Mouse (Mus musculus): ENCODE measurements around the gene Ppm1l. TPM values are rescaled to one million over a fixed set of nuclear protein-coding genes. Genes with fewer than 3 reads are reported as not detected.

The Ppm1l gene
- total and polyA plus RNA-seq, 2 experiments from 2014 or later = 20.3 to 31.6 TPM

DNA sequence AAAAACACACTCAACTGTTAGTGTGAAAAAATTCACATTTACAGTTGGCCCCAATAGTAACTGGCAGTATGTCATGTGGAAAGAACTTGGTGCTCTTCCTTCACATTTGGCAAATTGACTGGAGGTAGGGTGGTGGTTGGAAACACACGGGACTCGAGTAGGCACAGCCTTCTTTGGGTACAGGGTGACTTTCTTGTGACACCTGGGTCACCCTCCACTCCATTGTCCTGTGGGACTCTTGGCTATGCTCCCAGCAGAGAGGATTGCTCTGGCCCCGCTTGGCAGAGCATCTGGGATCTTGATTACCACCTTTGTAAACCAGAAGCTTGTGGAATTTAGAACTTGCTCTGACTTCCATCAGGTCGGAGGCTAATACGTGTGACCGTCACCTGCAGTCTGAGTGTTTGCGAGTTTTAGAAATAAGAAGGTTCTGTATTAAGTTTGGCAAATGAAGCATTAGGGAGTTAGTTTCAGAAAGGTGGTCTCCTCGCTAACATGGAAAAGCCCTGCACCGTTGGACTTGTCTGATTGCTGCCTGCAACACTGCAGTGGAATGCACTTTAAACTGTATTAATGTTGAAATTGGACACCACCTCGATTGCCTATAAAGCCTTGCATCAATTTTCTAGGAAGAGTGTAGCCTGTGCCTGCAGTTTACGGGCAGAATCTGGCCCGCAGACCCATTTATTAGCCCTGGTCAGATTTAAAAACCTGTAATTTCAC is 41.4 kb downstream of the Ppm1l start:
- H3K9ac ChIP-seq (replicated peaks; ENCODE audit: low read length) = no peak overlapping the region
- H3K4me1 ChIP-seq (ENCODE audit: insufficient read depth, low read length) = 0 out of 2 replicates have a peak, but pooled peaks cover 5% of the 10 kb centered on the region
- ATAC-seq (no peak), DNase-seq (ENCODE audit: low spot score) (no peak)
- H3K4me2 ChIP-seq (ENCODE audit: low read depth, low read length) = no peak overlapping the region
- WGBS = 80% methylated on average over 12 of the region's 12 CpGs
- H3K36me3 ChIP-seq (ENCODE audit: insufficient read depth, low read length) = no peaks in the 10 kb centered on the region
- no peaks in the 10 kb centered on the region for H3K27me3 ChIP-seq (ENCODE audit: insufficient read depth, low read length)
- no peaks in the 10 kb centered on the region for H3K9me3 ChIP-seq (ENCODE audit: low read length)
- no peak overlapping the region for H3K4me3 ChIP-seq (ENCODE audit: low read length)
- no peak overlapping the region for H3K27ac ChIP-seq
- TF ChIP-seq CTCF (IDR thresholded peaks at IDR 0.05; ENCODE audit: low read depth) = no peak

DNA sequence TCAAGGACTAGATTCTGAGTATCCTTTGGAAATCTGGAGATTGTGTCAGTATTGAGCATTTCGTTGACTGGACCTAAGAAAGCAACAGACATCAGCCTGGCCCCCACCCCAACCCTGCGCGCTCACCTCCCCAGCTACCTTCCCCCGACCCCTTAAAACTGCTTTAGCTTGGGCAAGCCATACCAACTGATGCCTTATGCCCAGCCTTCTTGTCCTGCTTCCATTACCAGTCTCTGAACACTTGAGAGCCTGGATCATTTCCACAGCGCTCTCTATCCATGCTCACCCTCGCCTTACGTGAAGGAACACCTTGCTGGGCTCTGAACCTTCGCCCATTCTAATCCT is 41.9 kb downstream of the Ppm1l start:
- Histone ChIP-seq H3K4me2 (ENCODE audit: low read depth, low read length) (no peak overlapping the region), H3K27me3 (ENCODE audit: insufficient read depth, low read length) (no peaks in the 10 kb centered on the region), H3K9me3 (ENCODE audit: low read length) (no peaks in the 10 kb centered on the region), H3K36me3 (ENCODE audit: insufficient read depth, low read length) (no peaks in the 10 kb centered on the region), H3K4me3 (ENCODE audit: low read length) (no peak overlapping the region), H3K9ac (replicated peaks; ENCODE audit: low read length) (no peak overlapping the region), H3K27ac (no peak overlapping the region), H3K4me1 (ENCODE audit: insufficient read depth, low read length) (0 out of 2 replicates have a peak, but pooled peaks cover 5% of the 10 kb centered on the region)
- no peak for TF ChIP-seq CTCF (IDR thresholded peaks at IDR 0.05; ENCODE audit: low read depth)
- WGBS = 98% methylated on average over 8 of the region's 8 CpGs
- DNase-seq (ENCODE audit: low spot score) (no peak), ATAC-seq (no peak)

DNA sequence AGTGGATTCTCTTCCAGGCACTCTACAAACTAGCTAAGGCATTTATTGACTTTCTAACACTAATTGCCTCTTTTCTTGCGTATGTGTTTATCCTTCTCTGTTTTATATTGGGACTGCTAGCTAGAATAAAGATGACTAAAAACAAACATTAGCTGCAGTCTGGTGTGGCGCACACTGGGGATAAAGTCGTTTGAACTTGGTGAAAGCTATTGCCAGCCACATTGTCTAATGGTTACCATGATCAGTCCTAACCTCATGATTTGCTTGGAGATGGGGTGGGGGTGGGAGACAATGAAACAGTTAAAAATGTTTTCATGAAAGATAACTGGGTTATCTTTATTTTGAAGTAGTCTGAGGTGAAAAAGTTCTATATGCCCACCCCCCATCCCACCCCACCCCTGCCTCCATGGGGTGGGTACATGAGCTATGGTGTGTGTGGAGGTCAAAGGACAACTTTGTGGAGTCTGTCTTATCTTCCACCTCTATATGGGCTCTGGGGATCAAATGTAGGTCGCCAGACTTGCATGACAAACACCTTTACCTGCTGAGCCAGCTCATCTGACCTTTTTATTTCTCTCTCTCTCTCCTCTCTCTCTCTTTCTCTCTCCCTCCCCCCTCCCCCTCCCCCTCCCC is 43.7 kb downstream of the Ppm1l start:
- Histone ChIP-seq H3K27me3 (ENCODE audit: insufficient read depth, low read length) (no peaks in the 10 kb centered on the region), H3K36me3 (ENCODE audit: insufficient read depth, low read length) (no peaks in the 10 kb centered on the region), H3K27ac (no peak overlapping the region), H3K4me2 (ENCODE audit: low read depth, low read length) (no peak overlapping the region), H3K4me3 (ENCODE audit: low read length) (no peak overlapping the region), H3K9me3 (ENCODE audit: low read length) (no peaks in the 10 kb centered on the region), H3K4me1 (ENCODE audit: insufficient read depth, low read length) (0 out of 2 replicates have a peak, but pooled peaks cover 5% of the 10 kb centered on the region), H3K9ac (replicated peaks; ENCODE audit: low read length) (no peak overlapping the region)
- 83% methylated on average over 4 of the region's 4 CpGs for WGBS
- no peak for TF ChIP-seq CTCF (IDR thresholded peaks at IDR 0.05; ENCODE audit: low read depth)
- DNase-seq (ENCODE audit: low spot score) (no peak), ATAC-seq (no peak)

GRCm38 (mm10) chr3:69361487-69362349 is 45.1 kb downstream of the Ppm1l start:
- 66% methylated on average over 13 of the region's 13 CpGs for WGBS
- TF ChIP-seq CTCF (IDR thresholded peaks at IDR 0.05; ENCODE audit: low read depth) = no peak
- H3K27ac ChIP-seq = peak overlapping the region; percentile 73

GRCm38 (mm10) chr3:69362350-69362790 is 45.7 kb downstream of the Ppm1l start:
- Histone ChIP-seq H3K27me3 (ENCODE audit: insufficient read depth, low read length) (no peaks in the 10 kb centered on the region), H3K4me1 (ENCODE audit: insufficient read depth, low read length) (0 out of 2 replicates have a peak, but pooled peaks cover 5% of the 10 kb centered on the region), H3K27ac (peak overlapping the region; percentile 73), H3K4me2 (ENCODE audit: low read depth, low read length) (no peak overlapping the region), H3K36me3 (ENCODE audit: insufficient read depth, low read length) (no peaks in the 10 kb centered on the region), H3K4me3 (ENCODE audit: low read length) (no peak overlapping the region), H3K9me3 (ENCODE audit: low read length) (no peaks in the 10 kb centered on the region), H3K9ac (replicated peaks; ENCODE audit: low read length) (no peak overlapping the region)
- ATAC-seq (peak; percentile 36; the same call in 1 of the 2 replicates), DNase-seq (ENCODE audit: low spot score) (peak; percentile 31)
- TF ChIP-seq CTCF (IDR thresholded peaks at IDR 0.05; ENCODE audit: low read depth) = no peak
- WGBS = 50% methylated on average over 5 of the region's 5 CpGs

More at GRCm38 (mm10) chr3:69361487-69362349, 45.1 kb downstream of the Ppm1l start:
- no peak overlapping the region for H3K9ac ChIP-seq (replicated peaks; ENCODE audit: low read length)
- ATAC-seq (peak; percentile 78), DNase-seq (ENCODE audit: low spot score) (peak; percentile 61)
- H3K4me3 ChIP-seq (ENCODE audit: low read length) = no peak overlapping the region
- no peaks in the 10 kb centered on the region for H3K9me3 ChIP-seq (ENCODE audit: low read length)
- H3K4me1 ChIP-seq (ENCODE audit: insufficient read depth, low read length) = 0 out of 2 replicates have a peak, but pooled peaks cover 5% of the 10 kb centered on the region
- no peaks in the 10 kb centered on the region for H3K27me3 ChIP-seq (ENCODE audit: insufficient read depth, low read length)
- H3K36me3 ChIP-seq (ENCODE audit: insufficient read depth, low read length) = no peaks in the 10 kb centered on the region
- H3K4me2 ChIP-seq (ENCODE audit: low read depth, low read length) = no peak overlapping the region

DNA sequence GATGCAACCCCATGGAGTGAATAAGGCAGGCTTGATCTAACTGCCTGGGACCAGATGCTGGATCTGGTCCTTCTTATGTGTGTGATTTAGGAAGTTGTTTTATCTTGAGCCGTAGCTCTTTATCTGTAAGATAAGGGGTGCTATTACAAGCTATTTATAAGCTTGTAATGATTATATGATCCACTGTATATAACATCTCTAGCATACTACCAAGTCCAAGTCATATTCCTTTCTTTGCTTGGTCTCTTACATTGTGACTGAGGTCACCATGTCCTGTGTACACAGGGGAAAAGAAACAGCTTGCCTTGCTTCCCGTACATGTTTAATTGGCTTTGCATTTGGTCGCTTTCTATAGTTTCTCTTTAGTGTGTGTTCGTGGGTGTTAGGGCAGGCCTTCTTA is 46.2 kb downstream of the Ppm1l start:
- peak overlapping the region; percentile 73 for H3K27ac ChIP-seq
- no peak for TF ChIP-seq CTCF (IDR thresholded peaks at IDR 0.05; ENCODE audit: low read depth)

More for the DNA sequence above, 46.2 kb downstream of the Ppm1l start:
- Histone ChIP-seq H3K36me3 (ENCODE audit: insufficient read depth, low read length) (no peaks in the 10 kb centered on the region), H3K27me3 (ENCODE audit: insufficient read depth, low read length) (no peaks in the 10 kb centered on the region), H3K4me1 (ENCODE audit: insufficient read depth, low read length) (0 out of 2 replicates have a peak, but pooled peaks cover 5% of the 10 kb centered on the region), H3K4me2 (ENCODE audit: low read depth, low read length) (no peak overlapping the region), H3K9ac (replicated peaks; ENCODE audit: low read length) (no peak overlapping the region), H3K9me3 (ENCODE audit: low read length) (no peaks in the 10 kb centered on the region), H3K4me3 (ENCODE audit: low read length) (no peak overlapping the region)
- DNase-seq (ENCODE audit: low spot score) (no peak), ATAC-seq (no peak)
- 68% methylated on average over 4 of the region's 4 CpGs for WGBS
